Mouse (Mus musculus) adrenal gland, postnatal 25 days (tissue): ENCODE data around the gene Sgk2. TPM values are rescaled to one million over a fixed set of nuclear protein-coding genes. Genes with fewer than 3 reads are reported as not detected.
A peak's percentile ranks its signal among the peaks of the same experiment; 100 is the strongest.
"Not testable (repeated sequence)": the region's sequence is repeated elsewhere in the genome, so short reads cannot be mapped to it uniquely, and the experiment has no call there.

ENCODE experiments used
- DNase-seq: peaks from one replicate; pipeline ENCODE4 v3.0.0; 2021; ENCODE audit warnings: mixed read lengths
- total RNA-seq: library from RNA; stranded (reverse); gene quantifications from 2 replicates; pipeline ENCODE4 v1.2.3, GENCODE M21; 2021

The Sgk2 gene
- total RNA-seq, 1 experiment from 2014 or later, result 1.8 TPM

GRCm38 (mm10) chr2:162991394-162992083 lies 4.4 kb downstream of the Sgk2 start:
- DNase-seq, result no peak

DNA sequence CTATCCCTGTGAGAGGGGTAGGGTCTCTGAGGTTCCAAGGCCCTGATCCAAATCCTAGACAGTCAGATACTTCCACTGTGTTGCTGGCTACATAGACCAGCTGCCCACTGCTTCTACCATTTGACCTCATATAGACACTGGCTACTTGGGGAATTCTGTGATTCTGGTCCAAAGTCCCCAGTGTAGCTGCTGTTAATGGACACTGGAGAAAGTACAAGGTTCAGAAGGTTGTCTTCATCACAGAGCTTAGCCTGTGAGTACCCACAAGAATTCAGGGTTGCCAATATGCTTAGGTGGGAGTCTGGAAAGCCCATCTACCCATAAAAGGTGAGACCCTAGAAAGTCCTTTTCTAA lies 4.9 kb downstream of the Sgk2 start:
- no peak for DNase-seq

DNA sequence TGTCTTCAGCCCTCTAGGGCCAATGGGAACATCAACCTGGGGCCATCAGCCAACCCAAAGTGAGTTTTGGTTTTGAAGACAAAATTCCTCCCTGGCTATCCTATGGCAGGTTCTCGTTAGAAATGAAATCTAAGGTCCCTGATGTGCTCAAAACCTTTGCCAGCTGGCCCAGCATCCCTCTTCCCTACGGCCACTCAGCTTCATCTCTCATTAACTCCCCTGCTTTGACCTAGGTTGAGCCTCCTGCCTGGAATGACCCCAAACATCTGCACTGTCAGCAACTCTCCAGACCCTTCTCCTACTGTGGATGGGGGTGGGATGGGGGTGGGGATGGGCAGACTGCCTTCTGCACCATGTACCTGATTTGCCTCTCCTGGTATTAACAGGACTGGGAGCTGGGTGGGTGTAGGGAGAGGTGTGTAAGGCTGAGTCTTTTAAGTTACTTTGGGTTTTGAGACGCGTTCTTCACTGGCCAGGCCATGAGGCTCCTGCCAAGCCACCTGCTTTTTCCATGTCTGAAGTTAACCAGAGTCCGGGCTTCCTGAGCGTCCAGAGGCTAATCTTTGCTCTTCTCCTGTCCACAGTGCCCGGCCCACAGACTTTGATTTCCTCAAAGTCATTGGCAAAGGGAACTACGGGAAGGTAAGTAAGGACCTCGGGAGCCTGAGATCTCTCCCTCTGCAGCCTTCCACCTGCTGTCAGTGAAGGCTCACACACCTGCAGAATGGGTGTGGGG lies 6.9 kb downstream of the Sgk2 start:
- no peak for DNase-seq

DNA sequence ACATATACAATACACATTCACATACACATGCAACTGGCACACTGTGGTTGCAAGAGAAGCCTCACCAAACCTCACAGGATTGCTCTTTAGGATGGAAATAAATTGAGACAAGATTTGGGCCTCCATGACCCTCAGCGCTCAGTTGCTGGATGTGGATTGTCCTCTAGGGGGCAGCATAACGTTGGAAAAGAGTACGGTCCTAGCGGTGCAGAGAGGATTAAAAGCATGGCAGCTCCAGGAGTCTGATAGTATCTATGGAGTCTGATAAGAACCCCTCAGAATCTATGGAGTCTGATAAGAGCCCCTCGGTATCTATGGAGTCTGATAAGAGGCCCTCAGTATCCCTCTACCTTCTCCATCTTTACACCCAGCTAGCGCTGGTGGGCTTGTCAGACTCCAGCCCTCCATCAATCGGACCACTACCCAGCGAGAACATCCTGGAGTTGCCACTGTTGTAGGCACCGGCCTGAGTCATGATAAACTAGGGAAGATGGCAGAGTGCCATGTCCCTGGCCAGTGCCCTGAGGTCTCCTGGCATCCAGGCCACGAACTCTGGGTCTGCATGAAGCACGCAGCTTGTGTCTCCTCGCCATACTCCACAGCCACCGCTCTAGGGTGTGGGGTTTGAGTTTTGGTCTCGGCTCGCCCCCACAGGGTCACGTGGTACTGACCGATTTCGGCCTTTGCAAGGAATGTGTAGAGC lies 11.5 kb downstream of the Sgk2 start:
- DNase-seq, result peak; percentile 65

- peak; percentile 49 for DNase-seq
Observed at GRCm38 (mm10) chr2:162999744-163000143, 12.6 kb downstream of the Sgk2 start.

GRCm38 (mm10) chr2:163001071-163001470 lies 13.9 kb downstream of the Sgk2 start:
- no peak for DNase-seq

- no peak for DNase-seq
Observed at GRCm38 (mm10) chr2:163007299-163007698, 20.2 kb downstream of the Sgk2 start.

DNA sequence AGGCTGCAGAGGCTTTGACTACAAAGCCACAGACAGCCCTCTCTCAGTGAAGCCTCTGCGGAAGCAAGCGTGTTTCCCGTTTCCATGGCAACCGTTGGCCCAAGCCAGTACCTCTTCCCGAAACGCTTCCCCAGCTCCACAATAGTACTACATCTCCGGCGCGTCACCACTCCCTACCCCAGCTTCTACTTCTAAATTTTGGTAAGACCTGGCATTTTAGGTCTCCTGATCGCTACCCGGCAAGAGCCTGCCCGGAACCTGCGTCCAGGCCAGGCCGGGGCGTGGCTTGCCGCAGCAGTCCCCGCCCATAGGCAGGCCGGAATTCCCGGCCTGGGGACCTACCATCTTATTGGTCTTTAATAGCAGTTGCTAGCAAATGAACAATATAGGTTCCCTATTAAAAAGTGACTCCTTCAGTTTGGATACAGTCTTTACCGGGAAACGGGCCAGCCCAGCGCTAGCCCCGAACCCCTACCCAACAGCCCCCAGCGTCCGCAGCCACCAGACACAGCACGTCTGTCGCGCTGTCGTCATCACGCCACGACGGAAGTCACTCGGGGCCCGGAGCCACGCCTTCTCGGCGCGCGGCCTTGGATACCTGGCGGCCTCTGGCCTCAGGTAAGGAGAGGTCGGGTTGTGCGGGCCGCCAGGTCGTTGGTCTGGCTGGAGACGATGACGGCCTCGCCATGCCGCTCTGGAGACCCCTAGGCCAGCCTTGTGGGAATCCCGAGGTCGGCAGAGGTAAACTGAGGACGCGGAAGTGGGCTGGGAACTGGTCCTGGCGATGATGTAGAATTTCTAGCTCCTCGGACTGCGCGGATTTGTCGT lies 30.0 kb downstream of the Sgk2 start, which contains the start of gene Ift52:
Ift52 (plus strand) TSS at position 439 of the 828 bp plus-strand sequence.
- DNase-seq, result peak; percentile 92

DNA sequence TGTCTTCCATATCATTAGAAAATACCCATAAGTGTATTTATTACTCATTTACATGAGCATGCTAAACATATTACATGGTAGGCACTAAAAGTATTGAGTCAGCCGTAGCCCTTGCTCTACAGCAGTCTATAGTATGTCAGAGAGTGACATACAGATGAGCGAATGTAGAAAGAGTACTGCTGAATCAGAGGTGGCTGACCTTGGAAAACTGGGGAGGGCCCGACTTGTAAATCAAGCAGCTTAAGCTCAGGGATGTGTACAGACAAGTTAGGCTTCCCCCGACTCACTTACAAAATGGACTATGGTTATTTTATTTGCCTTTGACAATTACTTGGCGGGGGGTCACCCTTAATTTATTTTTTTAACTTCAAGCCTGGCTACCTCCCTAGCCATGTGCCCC lies 44.2 kb downstream of the Sgk2 start:
- DNase-seq, result no peak

DNA sequence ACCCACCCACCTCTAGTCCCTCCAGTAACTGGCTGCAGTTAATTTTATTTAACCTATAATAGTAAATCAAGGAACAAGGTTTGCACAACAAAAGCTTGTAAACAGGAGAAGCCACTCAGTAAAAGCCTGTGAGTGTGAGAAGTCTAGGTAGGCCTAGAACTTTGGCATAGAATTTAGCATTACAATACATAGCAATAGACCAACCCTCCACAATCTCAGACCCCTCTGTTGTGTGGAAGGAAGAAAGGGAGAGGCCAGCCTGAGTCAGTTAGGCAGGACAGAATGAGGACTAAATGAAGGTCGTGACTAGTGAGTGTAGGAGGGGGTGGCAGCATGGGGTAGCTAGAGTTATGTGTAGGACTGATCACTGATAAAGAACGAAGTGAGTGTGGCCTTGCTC lies 44.6 kb downstream of the Sgk2 start:
- DNase-seq, result no peak

DNA sequence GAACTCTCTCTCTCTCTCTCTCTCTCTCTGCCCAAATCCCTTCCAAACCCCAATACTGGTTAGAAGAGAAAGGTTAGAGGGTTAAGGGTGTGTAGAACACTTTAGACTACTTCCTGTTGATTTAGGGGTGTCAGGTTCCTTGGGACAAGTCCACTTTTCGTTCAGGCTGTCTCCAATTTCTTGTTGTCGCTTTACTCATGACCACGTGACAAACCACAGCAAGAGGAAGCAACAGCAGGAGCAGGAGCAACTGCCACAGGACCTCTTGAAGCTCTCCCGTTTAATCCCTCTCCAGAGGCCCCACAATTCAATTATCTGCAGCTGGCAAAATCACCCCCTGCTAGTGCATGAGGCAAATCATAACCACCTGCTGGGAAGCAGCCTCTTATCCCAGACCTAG lies 45.5 kb downstream of the Sgk2 start:
- no peak for DNase-seq

GRCm38 (mm10) chr2:163039940-163040339 lies 52.8 kb downstream of the Sgk2 start:
- no peak for DNase-seq

DNA sequence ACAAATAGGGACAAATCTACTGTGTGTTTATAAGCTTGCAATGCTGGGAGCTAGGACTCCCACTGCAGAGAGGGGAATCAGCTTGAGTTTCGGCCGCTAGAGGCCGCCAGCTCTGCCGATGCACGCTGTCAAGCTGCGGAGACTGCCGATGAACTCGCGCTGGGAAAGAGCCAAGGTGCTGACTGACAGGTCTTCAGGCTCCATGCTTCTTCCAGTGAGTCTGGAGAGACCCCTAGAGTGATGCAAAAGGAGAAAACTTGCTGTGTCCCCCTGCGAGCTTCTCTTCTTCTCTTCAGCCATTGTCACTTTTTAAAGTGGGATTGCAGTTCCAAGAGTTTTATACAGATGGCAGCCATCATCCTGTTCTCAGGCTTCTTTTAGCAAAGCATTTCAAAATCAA lies 61.0 kb downstream of the Sgk2 start:
- DNase-seq, result peak; percentile 82

DNA sequence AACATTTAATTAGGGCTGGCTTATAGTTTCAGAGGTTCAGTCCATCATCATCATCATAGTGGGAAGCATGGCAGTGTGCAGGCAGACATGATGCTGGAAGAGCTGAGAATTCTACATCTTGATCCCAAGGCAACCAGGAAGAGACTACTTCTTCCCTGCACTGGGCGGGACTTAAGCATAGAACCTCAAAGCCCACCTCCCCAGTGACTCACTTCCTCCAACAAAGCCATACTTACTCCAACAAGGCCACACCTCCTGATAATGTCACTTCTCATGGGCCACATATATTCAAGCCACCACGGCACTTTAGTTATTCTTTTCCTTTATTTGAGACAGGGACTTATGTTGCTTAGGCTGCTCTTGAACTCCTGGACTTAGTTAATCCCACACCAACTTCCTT lies 62.0 kb downstream of the Sgk2 start:
- no peak for DNase-seq

- no peak for DNase-seq
Observed at GRCm38 (mm10) chr2:163051691-163052090, 64.6 kb downstream of the Sgk2 start.

GRCm38 (mm10) chr2:163052101-163052500 lies 65.0 kb downstream of the Sgk2 start:
- DNase-seq, result no peak

DNA sequence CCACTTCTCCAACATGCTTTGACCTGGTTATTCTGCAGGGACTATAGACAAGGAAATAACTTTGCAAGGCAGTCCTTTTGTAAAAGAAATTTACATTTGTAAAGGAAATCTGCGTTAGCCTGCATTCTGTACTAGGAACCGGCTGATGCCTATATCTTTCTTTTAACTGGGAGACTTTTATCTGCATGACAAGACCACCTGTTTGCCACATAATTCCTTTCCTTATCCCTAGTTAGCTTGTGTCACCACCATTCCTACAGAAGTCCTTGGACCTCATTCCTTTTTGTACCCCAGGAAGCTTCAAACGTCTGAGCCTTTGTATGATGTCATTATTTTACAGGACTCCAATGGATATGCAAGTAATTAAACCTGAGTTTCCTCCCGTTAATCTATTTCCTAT lies 65.7 kb downstream of the Sgk2 start:
- no peak for DNase-seq

DNA sequence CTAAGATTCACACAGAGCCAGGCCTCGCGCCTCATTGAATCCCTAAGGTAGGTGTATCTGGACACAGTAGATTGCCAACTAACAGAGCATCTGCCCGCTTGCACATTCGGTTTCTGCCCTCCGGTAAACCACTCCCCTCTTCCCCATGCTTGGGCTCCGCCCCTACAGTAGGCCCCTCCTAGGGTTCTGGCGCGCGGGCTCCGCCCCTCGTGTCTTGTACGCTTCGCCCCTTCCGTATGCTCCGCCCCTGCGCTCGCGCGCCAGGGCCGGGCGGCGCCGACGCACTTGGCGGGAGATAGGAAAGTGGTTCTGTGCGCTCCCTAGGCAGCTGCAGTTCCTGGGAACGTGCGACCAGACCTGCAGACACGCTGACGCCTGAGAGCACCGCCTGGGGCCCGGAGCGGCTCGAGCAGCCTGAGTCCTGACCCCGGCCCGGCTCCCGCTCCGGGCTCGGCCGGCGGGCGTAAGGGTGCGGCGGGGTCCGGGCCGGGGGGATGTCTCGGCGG lies 67.3 kb downstream of the Sgk2 start, which contains the start of gene Mybl2:
Mybl2 (plus strand) TSS at position 353 of the 506 bp plus-strand sequence.
- DNase-seq, result peak; percentile 93

- DNase-seq, result no peak
Observed at GRCm38 (mm10) chr2:163054891-163055494, 67.9 kb downstream of the Sgk2 start.

GRCm38 (mm10) chr2:163055715-163056114 lies 68.6 kb downstream of the Sgk2 start:
- DNase-seq, result peak; percentile 56

- DNase-seq, result no peak
Observed at GRCm38 (mm10) chr2:163056584-163056983, 69.5 kb downstream of the Sgk2 start.

DNA sequence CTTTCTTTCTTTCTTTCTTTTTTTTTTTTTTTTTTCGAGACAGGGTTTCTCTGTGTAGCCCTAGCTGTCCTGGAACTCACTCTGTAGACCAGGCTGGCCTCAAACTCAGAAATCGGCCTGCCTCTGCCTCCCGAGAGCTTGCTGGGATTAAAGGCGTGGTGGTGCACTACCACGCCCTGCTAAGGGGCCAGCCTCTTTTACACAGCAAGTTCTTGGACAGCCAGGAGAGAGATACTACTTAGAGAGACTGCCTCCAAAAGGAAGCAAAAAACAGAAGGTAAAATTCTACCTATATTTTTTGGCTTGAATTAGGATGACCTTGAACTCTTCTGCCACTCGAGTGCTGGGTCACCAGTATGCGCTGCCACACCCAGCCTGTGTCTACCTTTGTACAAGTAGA lies 71.9 kb downstream of the Sgk2 start:
- not testable (repeated sequence) for DNase-seq
